Mouse (Mus musculus): ENCODE results near the gene Nudt15.

DNA sequence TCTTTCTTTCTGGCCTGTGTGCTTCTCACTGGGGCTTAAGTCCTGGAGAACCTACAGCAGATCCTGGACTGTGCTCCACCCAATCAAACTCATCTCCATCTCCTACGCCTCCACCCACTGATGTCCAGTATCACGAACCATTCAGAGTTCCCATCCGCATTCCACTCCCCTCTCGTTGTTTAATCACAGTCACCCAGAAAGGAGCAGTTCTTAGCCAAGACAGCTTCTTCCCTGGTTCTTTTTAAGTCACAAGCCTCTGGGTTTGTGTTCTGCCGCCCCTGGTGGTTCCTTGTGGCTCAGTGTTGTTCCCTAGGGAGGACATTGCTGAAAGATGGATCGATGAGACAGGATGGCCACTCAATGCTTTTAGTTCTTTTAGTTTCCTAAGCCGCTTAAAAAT lies 52.3 kb downstream of the Nudt15 start:
- TF ChIP-seq TAL1 (IDR thresholded peaks at IDR 0.05; ENCODE audit: low read length), result no peak
- TF ChIP-seq GATA1 (IDR thresholded peaks at IDR 0.05; ENCODE audit: low read length), result no peak

Data from erythroblast, embryonic 14.5 days (primary cell).